Mouse (Mus musculus): ENCODE results near the gene Rpl9. TPM values are rescaled to one million over a fixed set of nuclear protein-coding genes. Genes with fewer than 3 reads are reported as not detected.

Rpl9 gene
- polyA plus RNA-seq, 1 experiment, result 224 TPM

DNA sequence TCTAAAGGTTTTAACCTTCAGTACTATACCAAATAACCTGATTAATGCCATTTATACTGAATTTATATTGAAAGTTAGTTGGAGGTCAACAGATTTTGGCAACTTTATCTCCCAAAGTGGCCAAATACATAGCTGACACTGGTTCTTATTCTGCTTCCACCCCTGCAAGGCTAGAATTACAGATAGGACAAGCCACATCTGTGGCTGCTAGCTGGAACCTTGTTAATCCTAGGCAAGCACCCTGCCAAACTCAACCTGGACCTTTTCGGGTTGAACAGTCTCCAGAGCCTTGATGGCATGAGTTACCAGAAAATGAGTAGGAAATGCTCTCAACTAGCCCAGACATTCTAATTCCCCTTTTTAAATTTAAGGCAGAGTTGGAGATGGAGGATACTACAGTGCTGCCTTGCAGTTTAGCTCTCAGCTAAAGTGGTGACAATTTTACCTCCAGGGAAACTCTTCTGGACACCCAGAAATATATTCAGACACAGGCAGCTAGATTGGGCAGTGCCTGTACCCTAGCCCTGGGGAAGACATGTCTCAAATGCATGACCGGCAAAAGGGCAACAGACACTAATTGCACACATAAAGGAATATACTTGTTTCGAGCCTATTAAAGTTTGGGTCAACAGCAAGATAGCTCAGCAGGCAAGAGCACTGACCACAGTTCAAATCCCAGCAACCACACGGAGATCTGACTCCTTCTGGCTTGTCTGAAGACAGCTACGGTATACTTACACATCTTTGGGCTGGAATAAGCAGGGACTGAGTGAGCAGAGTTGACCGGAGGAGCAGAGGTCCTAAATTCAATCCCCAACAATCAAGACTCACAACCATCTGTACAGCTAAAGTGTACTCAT is 4.0 kb downstream of the Rpl9 start:
- WGBS, result 75% methylated on average over 6 of the region's 6 CpGs
- H3K4me3 ChIP-seq (replicated peaks; ENCODE audit: extremely low read depth, low read depth, low read length), result no peak overlapping the region
- peaks cover 5% of the 10 kb centered on the region; the same call in 1 of the 2 replicates for H3K4me1 ChIP-seq (ENCODE audit: control insufficient read depth, insufficient read depth, low read length)
- DNase-seq, result no peak
- TF ChIP-seq CTCF (IDR thresholded peaks at IDR 0.05; ENCODE audit: insufficient read depth, low read length) (no peak), POLR2A (IDR thresholded peaks at IDR 0.05; ENCODE audit: borderline replicate concordance, extremely low read depth, low read depth, low read length) (no peak)

DNA sequence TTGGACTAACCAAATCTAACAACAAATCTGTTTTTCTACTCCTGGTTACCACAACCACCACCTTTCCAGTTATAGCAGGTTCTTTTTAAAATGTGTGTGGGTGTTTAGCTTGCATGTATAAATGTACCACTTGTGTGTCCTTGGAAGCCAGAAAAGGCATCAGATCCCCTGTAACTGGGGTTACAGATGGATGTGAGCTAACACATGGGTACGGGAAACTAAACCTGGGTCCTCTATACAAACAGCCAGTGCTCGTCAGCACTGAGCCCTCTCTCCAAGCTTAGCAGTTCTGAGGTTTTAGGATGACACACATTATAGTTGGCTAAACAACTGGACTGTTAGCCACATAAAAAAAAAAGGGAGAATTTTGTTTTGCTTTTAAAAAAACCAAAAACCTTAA is 5.5 kb downstream of the Rpl9 start:
- Histone ChIP-seq H3K4me1 (ENCODE audit: control insufficient read depth, insufficient read depth, low read length) (peaks cover 5% of the 10 kb centered on the region; the same call in 1 of the 2 replicates), H3K4me3 (replicated peaks; ENCODE audit: extremely low read depth, low read depth, low read length) (no peak overlapping the region)
- DNase-seq, result no peak
- TF ChIP-seq CTCF (IDR thresholded peaks at IDR 0.05; ENCODE audit: insufficient read depth, low read length) (no peak), POLR2A (IDR thresholded peaks at IDR 0.05; ENCODE audit: borderline replicate concordance, extremely low read depth, low read depth, low read length) (no peak)
- WGBS, result 61% methylated on average over 2 of the region's 2 CpGs

DNA sequence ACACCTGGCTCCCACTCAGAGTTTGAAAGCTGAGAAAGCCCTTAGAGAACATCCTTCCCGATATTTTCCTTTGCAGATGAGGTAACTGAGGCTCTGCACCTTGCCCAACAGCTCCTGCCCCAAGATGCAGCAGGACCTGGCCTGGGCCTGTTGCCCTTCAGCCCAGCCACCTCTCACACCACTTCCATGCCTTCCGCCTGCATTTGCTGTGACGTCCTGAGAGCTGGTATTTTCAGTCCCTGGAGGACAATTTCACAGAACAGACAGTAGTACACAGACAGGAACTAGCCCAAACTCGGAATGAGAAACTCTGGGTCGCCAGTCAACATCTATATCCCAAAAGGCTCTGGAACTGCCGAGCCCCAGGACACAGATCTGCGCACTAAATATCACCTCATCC is 16.5 kb downstream of the Rpl9 start:
- no peaks in the 10 kb centered on the region for H3K4me1 ChIP-seq (ENCODE audit: control insufficient read depth, insufficient read depth, low read length)
- 76% methylated on average over 7 of the region's 7 CpGs for WGBS
- no peak for DNase-seq
- H3K4me3 ChIP-seq (replicated peaks; ENCODE audit: extremely low read depth, low read depth, low read length), result no peak overlapping the region
- TF ChIP-seq CTCF (IDR thresholded peaks at IDR 0.05; ENCODE audit: insufficient read depth, low read length) (no peak), POLR2A (IDR thresholded peaks at IDR 0.05; ENCODE audit: borderline replicate concordance, extremely low read depth, low read depth, low read length) (no peak)

DNA sequence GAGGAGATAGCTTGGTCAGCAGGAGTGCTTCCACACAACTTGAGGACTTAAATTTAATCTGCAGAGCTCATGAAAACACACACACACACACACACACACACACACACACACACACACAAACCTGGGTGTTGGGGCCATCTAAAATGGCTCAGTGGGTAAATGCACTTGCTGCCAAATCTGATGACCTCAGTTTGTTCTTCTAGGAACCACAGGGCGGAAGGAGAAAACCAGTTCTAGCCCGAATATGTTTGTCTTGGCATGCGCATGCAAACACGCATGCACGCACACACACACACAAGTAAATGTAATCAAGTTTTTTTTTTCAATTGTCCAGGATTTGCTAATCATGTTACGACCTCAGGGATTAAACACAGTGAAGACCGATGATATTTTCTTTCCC is 19.7 kb downstream of the Rpl9 start:
- TF ChIP-seq CTCF (IDR thresholded peaks at IDR 0.05; ENCODE audit: insufficient read depth, low read length), result no peak
- no peak for TF ChIP-seq POLR2A (IDR thresholded peaks at IDR 0.05; ENCODE audit: borderline replicate concordance, extremely low read depth, low read depth, low read length)
- DNase-seq, result no peak
- 87% methylated on average over 7 of the region's 7 CpGs for WGBS

DNA sequence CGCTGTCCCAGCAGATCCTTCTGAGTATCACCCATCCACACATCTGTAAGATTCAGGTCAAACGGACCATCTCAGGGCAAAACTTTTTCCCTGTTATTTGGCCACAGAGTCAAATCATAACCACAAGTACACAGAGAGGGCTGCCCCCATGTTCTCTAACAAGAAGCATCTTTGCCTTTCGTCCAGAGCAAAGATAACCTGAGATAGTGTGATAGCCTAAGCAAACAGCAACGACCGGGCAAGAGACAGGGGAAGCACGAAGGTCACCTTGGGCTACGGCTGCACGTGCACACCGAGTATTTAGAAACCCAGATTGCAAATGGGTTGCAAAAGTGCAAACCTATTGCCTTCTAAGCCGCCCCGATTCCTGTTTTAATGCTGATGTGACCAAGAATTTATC is 23.4 kb downstream of the Rpl9 start:
- no peak for TF ChIP-seq POLR2A (IDR thresholded peaks at IDR 0.05; ENCODE audit: borderline replicate concordance, extremely low read depth, low read depth, low read length)
- no peak for TF ChIP-seq CTCF (IDR thresholded peaks at IDR 0.05; ENCODE audit: insufficient read depth, low read length)
- Histone ChIP-seq H3K4me3 (replicated peaks; ENCODE audit: extremely low read depth, low read depth, low read length) (no peak overlapping the region), H3K4me1 (ENCODE audit: control insufficient read depth, insufficient read depth, low read length) (no peaks in the 10 kb centered on the region)
- no peak for DNase-seq
- 59% methylated on average over 11 of the region's 11 CpGs for WGBS

More for the DNA sequence above, 19.7 kb downstream of the Rpl9 start:
- no peaks in the 10 kb centered on the region for H3K4me1 ChIP-seq (ENCODE audit: control insufficient read depth, insufficient read depth, low read length)
- no peak overlapping the region for H3K4me3 ChIP-seq (replicated peaks; ENCODE audit: extremely low read depth, low read depth, low read length)

DNA sequence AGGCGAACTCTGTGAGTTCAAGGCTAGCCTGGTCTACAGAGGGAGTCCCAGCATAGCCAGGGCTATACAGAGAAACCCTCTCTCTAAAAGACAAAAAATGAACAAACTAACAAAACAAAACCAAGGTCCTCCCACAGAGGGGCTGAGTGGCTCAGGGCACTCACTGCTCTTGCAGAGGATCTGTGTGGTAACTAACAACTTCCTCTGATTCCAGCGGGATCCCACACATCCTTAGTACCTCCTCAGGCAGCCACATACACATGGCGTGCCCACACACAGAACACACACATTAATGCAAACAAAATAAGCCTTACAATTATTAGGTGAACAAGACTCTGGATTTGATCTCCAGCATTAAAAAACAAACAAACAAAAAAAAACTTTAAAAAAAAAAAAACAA is 33.5 kb downstream of the Rpl9 start:
- Histone ChIP-seq H3K4me1 (ENCODE audit: control insufficient read depth, insufficient read depth, low read length) (no peaks in the 10 kb centered on the region), H3K4me3 (replicated peaks; ENCODE audit: extremely low read depth, low read depth, low read length) (no peak overlapping the region)
- TF ChIP-seq CTCF (IDR thresholded peaks at IDR 0.05; ENCODE audit: insufficient read depth, low read length) (no peak), POLR2A (IDR thresholded peaks at IDR 0.05; ENCODE audit: borderline replicate concordance, extremely low read depth, low read depth, low read length) (no peak)
- no peak for DNase-seq
- WGBS, result 75% methylated on average over 3 of the region's 3 CpGs

DNA sequence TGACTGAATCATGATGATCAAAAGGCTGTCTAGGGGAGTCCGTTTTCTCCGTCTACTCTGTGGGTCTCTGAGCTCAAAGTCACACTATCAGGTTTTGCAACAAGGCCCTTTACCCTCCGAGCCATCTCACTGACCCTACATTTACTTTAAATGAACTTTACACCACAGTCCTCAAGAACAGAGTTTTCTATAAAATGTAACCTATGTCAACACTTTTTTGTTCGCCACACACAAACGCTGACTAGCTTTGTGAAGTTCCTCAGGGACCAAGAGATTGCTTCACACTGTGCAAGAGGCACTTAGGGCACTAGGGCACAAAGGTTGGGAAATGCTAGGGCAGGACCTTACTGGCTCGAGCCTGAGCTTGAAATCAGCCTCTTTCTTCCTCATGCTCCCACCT is 34.4 kb downstream of the Rpl9 start:
- Histone ChIP-seq H3K4me1 (ENCODE audit: control insufficient read depth, insufficient read depth, low read length) (no peaks in the 10 kb centered on the region), H3K4me3 (replicated peaks; ENCODE audit: extremely low read depth, low read depth, low read length) (no peak overlapping the region)
- 66% methylated on average over 6 of the region's 6 CpGs for WGBS
- DNase-seq, result peak; percentile 38
- TF ChIP-seq POLR2A (IDR thresholded peaks at IDR 0.05; ENCODE audit: borderline replicate concordance, extremely low read depth, low read depth, low read length) (no peak), CTCF (IDR thresholded peaks at IDR 0.05; ENCODE audit: insufficient read depth, low read length) (no peak)

DNA sequence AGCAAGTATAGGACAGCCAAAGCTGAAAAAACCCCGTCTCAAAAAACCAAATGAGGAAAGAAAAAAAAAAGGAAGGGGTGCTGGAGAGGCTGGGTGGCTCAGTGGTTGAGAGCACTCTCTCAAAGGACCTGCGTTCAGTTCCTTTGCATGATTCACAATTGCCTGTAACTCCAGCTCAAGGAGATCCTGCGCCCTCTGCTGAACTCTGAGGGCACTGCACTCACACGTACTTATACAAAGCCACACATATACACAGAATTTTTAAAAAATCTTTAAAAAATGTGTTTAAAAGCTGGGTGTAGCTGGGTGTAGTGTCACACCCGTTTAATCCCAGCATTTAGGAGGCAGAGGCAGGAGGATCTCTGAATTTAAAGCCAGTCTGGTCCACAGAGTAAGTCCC is 36.3 kb downstream of the Rpl9 start:
- no peak for TF ChIP-seq POLR2A (IDR thresholded peaks at IDR 0.05; ENCODE audit: borderline replicate concordance, extremely low read depth, low read depth, low read length)
- no peak for TF ChIP-seq CTCF (IDR thresholded peaks at IDR 0.05; ENCODE audit: insufficient read depth, low read length)
- 66% methylated on average over 5 of the region's 5 CpGs for WGBS
- Histone ChIP-seq H3K4me1 (ENCODE audit: control insufficient read depth, insufficient read depth, low read length) (no peaks in the 10 kb centered on the region), H3K4me3 (replicated peaks; ENCODE audit: extremely low read depth, low read depth, low read length) (no peak overlapping the region)
- DNase-seq, result no peak

DNA sequence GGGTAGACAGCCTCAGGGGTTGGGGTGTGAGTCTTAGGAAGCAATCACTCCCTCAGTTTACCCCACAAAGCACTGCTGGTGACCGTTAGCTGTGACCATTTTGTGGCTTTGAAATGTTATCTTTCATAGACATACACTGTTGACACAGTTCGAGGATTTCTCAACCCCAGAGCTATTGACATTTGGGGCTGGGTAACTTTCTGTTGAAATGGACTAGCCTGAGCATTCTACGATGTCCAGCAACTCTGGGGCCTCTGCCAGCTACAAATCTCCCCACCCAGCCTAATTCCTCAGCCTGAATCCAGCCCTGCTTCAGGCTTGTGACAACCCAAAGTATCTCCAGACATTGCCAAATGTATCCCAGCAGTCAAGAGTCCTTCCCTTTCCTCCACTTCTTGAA is 37.1 kb downstream of the Rpl9 start:
- Histone ChIP-seq H3K4me3 (replicated peaks; ENCODE audit: extremely low read depth, low read depth, low read length) (no peak overlapping the region), H3K4me1 (ENCODE audit: control insufficient read depth, insufficient read depth, low read length) (no peaks in the 10 kb centered on the region)
- TF ChIP-seq POLR2A (IDR thresholded peaks at IDR 0.05; ENCODE audit: borderline replicate concordance, extremely low read depth, low read depth, low read length) (no peak), CTCF (IDR thresholded peaks at IDR 0.05; ENCODE audit: insufficient read depth, low read length) (no peak)
- WGBS, result 55% methylated on average over 3 of the region's 3 CpGs
- no peak for DNase-seq

DNA sequence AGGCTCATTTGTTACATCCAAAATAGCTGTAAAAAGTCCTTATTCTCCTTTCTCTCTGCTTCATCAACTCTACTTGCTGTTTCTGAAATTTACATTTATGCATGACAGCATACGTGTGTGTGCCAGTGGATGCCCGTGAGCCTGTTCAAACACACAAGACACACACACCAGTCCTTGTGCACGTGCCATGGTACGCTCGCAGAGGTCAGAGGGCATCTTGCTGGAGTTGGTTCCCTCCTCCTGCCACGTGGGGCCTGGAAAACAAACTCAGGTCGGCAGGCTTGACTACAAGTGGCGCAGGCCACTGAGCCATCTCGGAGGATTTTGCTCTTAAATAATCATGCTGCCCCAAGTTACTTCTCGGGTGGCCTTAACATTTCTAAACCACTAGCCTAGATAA is 40.7 kb downstream of the Rpl9 start:
- Histone ChIP-seq H3K4me1 (ENCODE audit: control insufficient read depth, insufficient read depth, low read length) (no peaks in the 10 kb centered on the region), H3K4me3 (replicated peaks; ENCODE audit: extremely low read depth, low read depth, low read length) (no peak overlapping the region)
- 63% methylated on average over 10 of the region's 10 CpGs for WGBS
- TF ChIP-seq CTCF (IDR thresholded peaks at IDR 0.05; ENCODE audit: insufficient read depth, low read length), result no peak
- no peak for TF ChIP-seq POLR2A (IDR thresholded peaks at IDR 0.05; ENCODE audit: borderline replicate concordance, extremely low read depth, low read depth, low read length)
- DNase-seq, result no peak

Data from lung, adult 2 months (tissue).